Mouse (Mus musculus): ENCODE measurements at regions not wholly inside any gene's neighbourhood (a gene's known extent, or its start where the extent isn't known, plus 50 kb on each side); places are given as distances from the start of the nearest gene placed in this dataset.
A peak's percentile ranks its signal among the peaks of the same experiment; 100 is the strongest.

GRCm38 (mm10) chr5:96931576-96932152 lies 65.8 kb upstream of the Bmp2k start:
- no peak for DNase-seq

GRCm38 (mm10) chr5:96936239-96936638 lies 61.2 kb upstream of the Bmp2k start:
- DNase-seq, result no peak

- no peak for DNase-seq
Observed at GRCm38 (mm10) chr5:96938718-96939117, 58.8 kb upstream of the Bmp2k start.

GRCm38 (mm10) chr5:96939273-96939672 lies 58.2 kb upstream of the Bmp2k start:
- no peak for DNase-seq

- DNase-seq, result no peak
Observed at GRCm38 (mm10) chr5:96940170-96941086, 57.1 kb upstream of the Bmp2k start.

- peak in 1 of 2 experiments; percentile 29 for DNase-seq
Observed at GRCm38 (mm10) chr5:96941087-96941468, 56.4 kb upstream of the Bmp2k start.

- DNase-seq, result no peak
Observed at GRCm38 (mm10) chr5:96941518-96941917, 56.0 kb upstream of the Bmp2k start.
